Mouse (Mus musculus): ENCODE measurements around the gene Hdc.

GRCm38 (mm10) chr2:126599005-126599404 is 20.1 kb downstream of the Hdc start:
- TF ChIP-seq CTCF (IDR thresholded peaks at IDR 0.05; ENCODE audit: control insufficient read depth, insufficient read depth, insufficient replicate concordance, low read depth, low read length), result no peak
- no peak for TF ChIP-seq POLR2A (IDR thresholded peaks at IDR 0.05; ENCODE audit: control insufficient read depth, low read depth, low read length)

Data from testis, adult 2 months (tissue).